Mouse (Mus musculus): ENCODE measurements at regions not wholly inside any gene's neighbourhood (a gene's known extent, or its start where the extent isn't known, plus 50 kb on each side); places are given as distances from the start of the nearest gene placed in this dataset.

DNA sequence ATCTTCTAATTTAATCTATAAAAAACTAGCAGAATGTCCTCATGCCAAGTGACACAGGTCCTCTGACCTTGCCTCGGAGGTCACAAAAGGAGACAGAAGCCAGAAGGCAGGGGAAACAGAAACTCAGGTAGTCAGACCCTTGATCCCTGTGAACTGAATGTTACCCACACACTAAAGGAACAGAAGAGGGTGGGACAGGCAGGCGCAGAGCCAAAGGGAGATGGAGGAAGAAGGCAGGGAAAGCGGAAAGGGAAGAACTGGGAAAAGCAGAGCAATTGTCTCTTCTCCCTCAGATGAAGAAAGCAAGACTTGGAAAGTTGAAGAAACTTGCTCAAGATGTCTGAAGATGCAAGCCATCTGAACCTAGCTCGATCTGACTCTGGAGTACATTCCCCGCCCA, 62.7 kb upstream of the Gm15217 start:
- DNase-seq, result no peak

GRCm38 (mm10) chr14:46317406-46318045, 61.7 kb upstream of the Gm15217 start:
- DNase-seq, result no peak

DNA sequence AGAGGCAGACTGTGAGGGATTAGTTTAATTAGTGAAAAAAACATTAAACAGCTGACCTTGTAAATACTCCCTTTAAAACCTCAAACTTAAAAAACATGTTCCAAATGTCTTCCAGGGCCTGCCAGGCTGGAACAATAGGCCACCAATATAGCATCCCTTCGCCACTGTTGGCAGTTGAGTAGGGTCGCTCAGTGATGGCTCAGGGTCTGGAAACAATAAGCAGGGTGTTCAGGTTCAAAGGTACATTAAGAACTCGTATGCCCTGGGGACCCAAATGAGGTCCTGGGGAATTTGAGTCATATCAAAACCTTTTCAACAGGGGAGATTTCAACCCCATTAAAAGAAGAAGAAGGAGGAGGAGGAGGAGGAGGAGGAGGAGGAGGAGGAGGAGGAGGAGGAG, 51.1 kb upstream of the Gm15217 start:
- no peak for DNase-seq
